Mouse (Mus musculus): ENCODE data around the gene Ift43. TPM values are rescaled to one million over a fixed set of nuclear protein-coding genes. Genes with fewer than 3 reads are reported as not detected.
A peak's percentile ranks its signal among the peaks of the same experiment; 100 is the strongest.

The Ift43 gene
- polyA plus RNA-seq, 1 experiment from 2014 or later: 36.4 TPM

DNA sequence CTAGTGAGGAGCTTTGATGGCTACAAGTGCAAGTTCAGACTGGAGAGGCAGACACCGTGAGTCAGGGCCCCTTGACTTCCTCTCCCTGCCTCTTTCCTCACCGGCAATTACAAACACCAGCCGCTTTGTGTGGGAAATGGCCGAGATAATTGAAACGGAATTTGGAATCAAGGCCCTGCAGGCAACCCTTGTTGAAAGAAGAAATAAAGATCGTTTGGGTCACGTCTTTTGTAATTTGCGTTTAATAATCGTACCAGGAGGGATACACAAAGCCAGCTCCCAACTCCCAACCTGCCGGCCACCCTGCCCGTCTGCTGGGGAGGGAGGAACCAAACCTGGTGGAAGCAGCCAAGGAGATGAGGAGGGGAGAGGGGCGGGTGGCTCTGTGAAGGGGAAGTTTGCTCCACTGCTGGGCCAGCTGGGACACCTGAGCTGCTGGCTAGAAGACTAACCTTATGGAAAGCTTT lies 93.2 kb downstream of the Ift43 start:
- H3K27ac ChIP-seq (ENCODE audit: low read length): 0 out of 2 replicates have a peak overlapping the region, but pooled peaks have one; percentile 14
- H3K9me3 ChIP-seq (replicated peaks; ENCODE audit: control insufficient read depth, low read length, poor library complexity, severe bottlenecking): no peaks in the 10 kb centered on the region
- no peak overlapping the region for H3K4me3 ChIP-seq (ENCODE audit: low read depth, low read length)
- 12% methylated on average over 12 of the region's 12 CpGs for WGBS
- no peak overlapping the region for H3K4me2 ChIP-seq (ENCODE audit: low read length)
- ATAC-seq: no peak
- peaks cover 13% of the 10 kb centered on the region; the same call in 1 of the 2 replicates for H3K4me1 ChIP-seq (ENCODE audit: control insufficient read depth, insufficient read depth, low read length)
- H3K9ac ChIP-seq (ENCODE audit: low read depth, low read length): no peak overlapping the region
- no peaks in the 10 kb centered on the region for H3K36me3 ChIP-seq (ENCODE audit: control insufficient read depth, insufficient read depth, low read length)
- no peaks in the 10 kb centered on the region for H3K27me3 ChIP-seq (ENCODE audit: control insufficient read depth, insufficient read depth, low read depth, low read length)

DNA sequence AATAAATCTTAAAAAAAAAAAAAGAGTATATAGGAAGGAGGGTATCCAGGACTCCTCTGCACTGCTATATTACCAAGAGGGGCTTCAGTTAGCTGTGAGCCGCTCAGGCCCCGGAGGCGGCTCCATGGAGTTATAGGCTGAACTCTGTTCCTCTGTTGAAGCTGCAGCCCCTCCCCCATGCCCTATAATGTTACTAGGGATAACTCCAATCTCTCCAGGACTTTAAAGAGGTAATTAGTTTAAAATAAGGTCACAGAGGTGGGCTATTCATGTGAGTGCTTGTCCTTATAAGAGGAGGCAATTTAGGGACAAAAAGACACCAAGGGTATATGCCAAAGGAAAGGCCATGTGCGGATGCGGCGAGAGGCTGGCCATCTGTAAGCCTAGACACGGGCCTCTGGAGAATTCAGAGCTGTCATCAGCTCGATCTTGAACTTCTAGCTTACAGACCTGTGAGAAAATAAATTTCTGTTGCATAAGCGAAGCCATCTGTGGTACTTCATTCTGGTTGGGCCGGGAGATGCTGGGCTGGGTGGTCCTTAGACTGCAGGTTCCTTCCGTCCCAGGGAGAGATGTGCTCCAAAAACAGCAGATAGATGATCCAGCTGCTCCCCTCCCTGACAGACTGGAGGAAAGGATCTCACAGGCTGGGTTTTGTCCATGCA lies 94.5 kb downstream of the Ift43 start:
- Histone ChIP-seq H3K27me3 (ENCODE audit: control insufficient read depth, insufficient read depth, low read depth, low read length) (no peaks in the 10 kb centered on the region), H3K4me1 (ENCODE audit: control insufficient read depth, insufficient read depth, low read length) (peaks cover 21% of the 10 kb centered on the region), H3K9me3 (replicated peaks; ENCODE audit: control insufficient read depth, low read length, poor library complexity, severe bottlenecking) (no peaks in the 10 kb centered on the region), H3K9ac (ENCODE audit: low read depth, low read length) (no peak overlapping the region), H3K4me2 (ENCODE audit: low read length) (no peak overlapping the region), H3K27ac (ENCODE audit: low read length) (no peak overlapping the region), H3K4me3 (ENCODE audit: low read depth, low read length) (no peak overlapping the region), H3K36me3 (ENCODE audit: control insufficient read depth, insufficient read depth, low read length) (no peaks in the 10 kb centered on the region)
- ATAC-seq: no peak
- WGBS: 72% methylated on average over 11 of the region's 11 CpGs

DNA sequence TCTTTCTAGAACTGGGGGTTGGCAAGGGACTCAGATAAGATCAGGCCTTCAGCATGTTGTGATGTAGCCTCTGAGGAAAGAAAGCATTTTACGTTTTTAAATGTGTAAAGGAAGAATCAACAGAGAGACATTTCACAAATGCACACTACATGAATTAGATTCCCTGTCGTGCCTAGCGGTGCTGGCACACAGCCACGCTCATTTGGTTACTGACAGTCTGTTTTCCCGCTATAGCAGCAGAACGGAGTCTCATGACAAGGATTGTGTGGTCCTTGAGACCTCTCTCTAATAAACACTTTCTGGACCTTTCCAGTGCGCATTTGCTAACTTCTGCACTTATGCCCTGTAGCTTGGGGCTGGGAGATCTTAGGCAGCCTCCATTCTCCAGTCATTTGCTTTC lies 96.9 kb downstream of the Ift43 start:
- H3K4me1 ChIP-seq (ENCODE audit: control insufficient read depth, insufficient read depth, low read length): peaks cover 26% of the 10 kb centered on the region
- H3K4me2 ChIP-seq (ENCODE audit: low read length): no peak overlapping the region
- peak overlapping the region; percentile 8; the same call in 1 of the 2 replicates for H3K27ac ChIP-seq (ENCODE audit: low read length)
- H3K36me3 ChIP-seq (ENCODE audit: control insufficient read depth, insufficient read depth, low read length): no peaks in the 10 kb centered on the region
- no peaks in the 10 kb centered on the region for H3K27me3 ChIP-seq (ENCODE audit: control insufficient read depth, insufficient read depth, low read depth, low read length)
- no peak overlapping the region for H3K9ac ChIP-seq (ENCODE audit: low read depth, low read length)
- no peaks in the 10 kb centered on the region for H3K9me3 ChIP-seq (replicated peaks; ENCODE audit: control insufficient read depth, low read length, poor library complexity, severe bottlenecking)
- H3K4me3 ChIP-seq (ENCODE audit: low read depth, low read length): no peak overlapping the region
- WGBS: 47% methylated on average over 7 of the region's 7 CpGs
- no peak for ATAC-seq

DNA sequence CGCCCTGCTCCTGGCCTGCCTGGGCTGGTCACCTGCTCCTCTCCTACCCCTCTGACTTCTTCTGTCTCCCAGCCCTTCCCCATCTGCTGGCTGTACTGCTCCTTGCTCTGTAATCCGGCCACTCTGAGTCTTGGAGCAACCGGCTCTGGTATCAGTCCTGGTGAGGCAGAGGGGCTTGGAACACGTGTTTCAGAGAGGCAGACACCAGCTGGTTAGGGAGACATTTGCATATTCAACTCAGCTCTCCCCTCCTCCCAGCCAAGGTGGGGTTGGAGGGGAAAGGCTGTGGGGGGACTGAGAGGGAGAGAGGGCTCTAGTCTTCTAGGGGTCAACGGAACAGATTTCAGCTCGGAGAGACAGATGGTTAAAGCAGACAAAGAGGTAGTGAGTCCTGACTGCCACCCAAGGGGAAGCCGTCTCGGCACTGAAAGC lies 99.0 kb downstream of the Ift43 start:
- 16% methylated on average over 8 of the region's 8 CpGs for WGBS

DNA sequence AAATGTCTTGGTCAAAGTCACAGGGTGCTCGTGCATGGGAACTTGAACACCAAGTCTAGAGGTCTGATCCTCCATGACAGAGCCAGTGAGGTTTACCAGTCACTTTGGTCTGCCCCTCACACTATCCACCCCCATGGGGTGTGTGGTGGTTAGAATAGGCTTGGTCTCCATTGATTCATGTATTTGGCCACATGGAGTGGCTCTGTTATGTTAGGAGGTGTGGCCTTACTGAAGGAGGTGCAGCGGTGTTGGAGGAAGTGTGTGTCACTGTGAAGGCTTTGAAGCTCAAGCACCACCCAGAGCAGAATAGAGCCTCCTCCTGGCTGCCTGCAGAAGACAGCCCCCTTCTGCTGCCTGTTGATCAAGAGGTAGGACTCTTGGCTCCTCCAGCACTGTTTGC lies 99.5 kb downstream of the Ift43 start:
- Histone ChIP-seq H3K4me3 (ENCODE audit: low read depth, low read length) (no peak overlapping the region), H3K9ac (ENCODE audit: low read depth, low read length) (no peak overlapping the region), H3K36me3 (ENCODE audit: control insufficient read depth, insufficient read depth, low read length) (no peaks in the 10 kb centered on the region), H3K27me3 (ENCODE audit: control insufficient read depth, insufficient read depth, low read depth, low read length) (no peaks in the 10 kb centered on the region), H3K27ac (ENCODE audit: low read length) (no peak overlapping the region; the same call in 1 of the 2 replicates), H3K4me2 (ENCODE audit: low read length) (no peak overlapping the region), H3K9me3 (replicated peaks; ENCODE audit: control insufficient read depth, low read length, poor library complexity, severe bottlenecking) (no peaks in the 10 kb centered on the region), H3K4me1 (ENCODE audit: control insufficient read depth, insufficient read depth, low read length) (peaks cover 22% of the 10 kb centered on the region)
- ATAC-seq: peak; percentile 50; the same call in 1 of the 2 replicates
- 46% methylated on average over 2 of the region's 2 CpGs for WGBS

More for the DNA sequence above, 99.0 kb downstream of the Ift43 start:
- H3K9me3 ChIP-seq (replicated peaks; ENCODE audit: control insufficient read depth, low read length, poor library complexity, severe bottlenecking): no peaks in the 10 kb centered on the region
- no peak overlapping the region for H3K4me3 ChIP-seq (ENCODE audit: low read depth, low read length)
- no peaks in the 10 kb centered on the region for H3K27me3 ChIP-seq (ENCODE audit: control insufficient read depth, insufficient read depth, low read depth, low read length)
- H3K9ac ChIP-seq (ENCODE audit: low read depth, low read length): no peak overlapping the region; the same call in 1 of the 2 replicates
- no peaks in the 10 kb centered on the region for H3K36me3 ChIP-seq (ENCODE audit: control insufficient read depth, insufficient read depth, low read length)
- H3K27ac ChIP-seq (ENCODE audit: low read length): no peak overlapping the region
- no peak overlapping the region for H3K4me2 ChIP-seq (ENCODE audit: low read length)
- peak; percentile 66 for ATAC-seq
- peaks cover 22% of the 10 kb centered on the region for H3K4me1 ChIP-seq (ENCODE audit: control insufficient read depth, insufficient read depth, low read length)

DNA sequence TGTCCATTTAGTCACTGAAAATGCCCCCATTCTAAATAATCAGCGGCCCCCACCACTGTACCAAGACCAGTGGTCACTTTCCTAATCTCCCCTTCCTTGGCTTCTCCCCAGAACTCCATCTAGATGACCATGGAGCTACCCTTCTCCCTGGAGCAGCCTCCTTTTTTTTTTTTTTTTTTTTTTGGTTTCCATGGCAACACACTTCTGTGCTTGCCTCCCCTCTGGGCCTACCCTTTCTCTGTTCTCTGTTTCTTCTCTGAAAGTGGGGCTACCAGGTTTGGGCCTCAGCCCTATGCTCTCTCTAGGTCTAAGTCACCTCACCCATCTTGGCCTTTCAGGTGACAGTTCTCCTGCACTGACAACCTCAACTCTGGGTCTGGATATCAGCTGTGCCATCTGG lies 100.1 kb downstream of the Ift43 start:
- H3K27ac ChIP-seq (ENCODE audit: low read length): no peak overlapping the region; the same call in 1 of the 2 replicates
- H3K4me1 ChIP-seq (ENCODE audit: control insufficient read depth, insufficient read depth, low read length): peaks cover 20% of the 10 kb centered on the region
- H3K4me3 ChIP-seq (ENCODE audit: low read depth, low read length): no peak overlapping the region
- ATAC-seq: peak; percentile 59; the same call in 1 of the 2 replicates
- 56% methylated on average over 1 of the region's 1 CpGs for WGBS
- no peaks in the 10 kb centered on the region for H3K9me3 ChIP-seq (replicated peaks; ENCODE audit: control insufficient read depth, low read length, poor library complexity, severe bottlenecking)
- no peaks in the 10 kb centered on the region for H3K36me3 ChIP-seq (ENCODE audit: control insufficient read depth, insufficient read depth, low read length)
- no peak overlapping the region for H3K9ac ChIP-seq (ENCODE audit: low read depth, low read length)
- H3K27me3 ChIP-seq (ENCODE audit: control insufficient read depth, insufficient read depth, low read depth, low read length): no peaks in the 10 kb centered on the region
- no peak overlapping the region for H3K4me2 ChIP-seq (ENCODE audit: low read length)

DNA sequence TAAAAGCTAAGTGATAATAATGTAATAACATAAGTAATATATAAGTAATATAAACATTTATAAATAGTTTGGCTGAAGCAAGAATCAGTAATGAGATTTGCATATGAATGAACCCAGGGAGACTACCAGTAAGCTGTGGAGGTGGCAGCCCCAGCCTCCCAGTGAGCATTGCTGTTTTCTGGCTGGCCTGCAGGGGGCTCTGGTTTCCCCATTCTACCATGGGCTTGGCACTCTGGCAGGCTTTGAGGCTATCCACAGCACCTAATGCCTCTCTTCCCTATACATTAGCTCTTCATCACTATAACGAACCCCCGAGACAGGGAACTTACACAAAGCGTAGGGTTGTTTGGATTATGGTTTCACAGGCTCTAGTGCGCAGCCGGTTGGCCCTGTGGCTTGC lies 105.8 kb downstream of the Ift43 start:
- no peaks in the 10 kb centered on the region for H3K27me3 ChIP-seq (ENCODE audit: control insufficient read depth, insufficient read depth, low read depth, low read length)
- no peak overlapping the region for H3K27ac ChIP-seq (ENCODE audit: low read length)
- WGBS: 57% methylated on average over 5 of the region's 5 CpGs
- H3K4me3 ChIP-seq (ENCODE audit: low read depth, low read length): no peak overlapping the region
- no peaks in the 10 kb centered on the region for H3K9me3 ChIP-seq (replicated peaks; ENCODE audit: control insufficient read depth, low read length, poor library complexity, severe bottlenecking)
- no peaks in the 10 kb centered on the region for H3K36me3 ChIP-seq (ENCODE audit: control insufficient read depth, insufficient read depth, low read length)
- H3K4me1 ChIP-seq (ENCODE audit: control insufficient read depth, insufficient read depth, low read length): peaks cover 7% of the 10 kb centered on the region; the same call in 1 of the 2 replicates
- H3K4me2 ChIP-seq (ENCODE audit: low read length): no peak overlapping the region
- H3K9ac ChIP-seq (ENCODE audit: low read depth, low read length): no peak overlapping the region
- no peak for ATAC-seq

DNA sequence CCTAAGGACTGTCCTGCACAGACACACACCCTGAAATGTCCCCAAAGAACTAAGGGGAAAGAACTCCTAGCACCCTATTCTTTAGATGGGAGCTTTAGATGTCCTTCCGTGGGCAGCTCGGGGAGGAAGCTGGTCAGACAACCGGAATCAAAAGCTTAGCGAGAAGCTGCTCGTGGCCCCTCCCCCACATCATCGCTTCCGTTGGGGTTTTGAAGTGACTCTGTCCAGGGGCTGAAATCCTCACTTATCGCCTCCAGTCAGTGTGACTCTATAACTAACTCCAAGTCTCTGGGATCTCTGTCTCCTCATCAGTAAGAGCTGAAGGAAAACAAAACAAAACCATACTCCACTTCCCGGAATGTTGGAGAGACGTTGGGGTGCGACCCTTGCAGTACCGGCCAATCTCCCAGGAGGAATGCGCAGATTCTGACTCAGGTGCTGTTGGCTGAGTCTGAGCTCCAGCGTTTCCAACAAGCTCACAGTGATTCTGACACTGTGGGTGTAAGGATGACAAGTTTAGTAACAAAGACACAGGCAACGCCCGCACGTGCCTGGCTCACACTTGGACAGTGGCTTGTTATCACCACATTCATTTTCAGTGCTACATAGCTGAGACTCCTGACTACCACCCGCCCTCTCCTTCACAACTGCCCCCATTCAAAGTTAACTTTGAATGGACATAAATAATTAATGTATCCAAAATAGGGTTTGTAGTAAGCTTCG lies 107.4 kb downstream of the Ift43 start:
- peaks cover 7% of the 10 kb centered on the region; the same call in 1 of the 2 replicates for H3K4me1 ChIP-seq (ENCODE audit: control insufficient read depth, insufficient read depth, low read length)
- no peaks in the 10 kb centered on the region for H3K9me3 ChIP-seq (replicated peaks; ENCODE audit: control insufficient read depth, low read length, poor library complexity, severe bottlenecking)
- H3K36me3 ChIP-seq (ENCODE audit: control insufficient read depth, insufficient read depth, low read length): no peaks in the 10 kb centered on the region
- no peak for ATAC-seq
- 32% methylated on average over 19 of the region's 19 CpGs for WGBS
- H3K9ac ChIP-seq (ENCODE audit: low read depth, low read length): no peak overlapping the region
- H3K4me2 ChIP-seq (ENCODE audit: low read length): no peak overlapping the region
- H3K4me3 ChIP-seq (ENCODE audit: low read depth, low read length): no peak overlapping the region
- H3K27me3 ChIP-seq (ENCODE audit: control insufficient read depth, insufficient read depth, low read depth, low read length): no peaks in the 10 kb centered on the region
- no peak overlapping the region for H3K27ac ChIP-seq (ENCODE audit: low read length)

DNA sequence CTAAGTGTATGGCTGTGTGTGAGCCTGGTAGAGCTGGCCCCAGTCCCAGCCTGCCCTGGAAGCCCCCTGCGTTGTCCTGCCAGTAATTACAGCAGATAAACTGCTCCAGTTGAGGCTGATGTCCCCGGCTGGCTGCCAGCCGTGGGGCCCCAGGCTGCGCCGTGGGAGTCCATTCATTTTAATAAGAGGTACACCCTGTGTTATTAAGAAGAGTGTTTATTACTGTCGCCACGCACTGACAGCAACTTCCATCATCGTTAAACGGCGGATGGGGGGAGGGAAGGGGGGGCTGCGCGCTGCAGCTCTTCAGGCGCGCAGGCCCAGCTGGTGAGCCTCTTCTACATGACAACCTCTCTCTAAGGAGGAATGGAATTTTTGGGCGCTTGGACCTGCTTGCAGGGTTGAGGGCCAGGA lies 109.7 kb downstream of the Ift43 start:
- Histone ChIP-seq H3K36me3 (ENCODE audit: control insufficient read depth, insufficient read depth, low read length) (no peaks in the 10 kb centered on the region), H3K4me1 (ENCODE audit: control insufficient read depth, insufficient read depth, low read length) (peaks cover 7% of the 10 kb centered on the region; the same call in 1 of the 2 replicates), H3K4me3 (ENCODE audit: low read depth, low read length) (no peak overlapping the region), H3K27ac (ENCODE audit: low read length) (no peak overlapping the region), H3K9ac (ENCODE audit: low read depth, low read length) (0 out of 2 replicates have a peak overlapping the region, but pooled peaks have one; percentile 10), H3K9me3 (replicated peaks; ENCODE audit: control insufficient read depth, low read length, poor library complexity, severe bottlenecking) (no peaks in the 10 kb centered on the region), H3K4me2 (ENCODE audit: low read length) (peak overlapping the region; percentile 21; the same call in 1 of the 2 replicates), H3K27me3 (ENCODE audit: control insufficient read depth, insufficient read depth, low read depth, low read length) (no peaks in the 10 kb centered on the region)
- ATAC-seq: no peak
- 27% methylated on average over 15 of the region's 15 CpGs for WGBS

Measured in midbrain, embryonic 16.5 days (tissue).